Mouse (Mus musculus): ENCODE results near the gene Mgmt.

DNA sequence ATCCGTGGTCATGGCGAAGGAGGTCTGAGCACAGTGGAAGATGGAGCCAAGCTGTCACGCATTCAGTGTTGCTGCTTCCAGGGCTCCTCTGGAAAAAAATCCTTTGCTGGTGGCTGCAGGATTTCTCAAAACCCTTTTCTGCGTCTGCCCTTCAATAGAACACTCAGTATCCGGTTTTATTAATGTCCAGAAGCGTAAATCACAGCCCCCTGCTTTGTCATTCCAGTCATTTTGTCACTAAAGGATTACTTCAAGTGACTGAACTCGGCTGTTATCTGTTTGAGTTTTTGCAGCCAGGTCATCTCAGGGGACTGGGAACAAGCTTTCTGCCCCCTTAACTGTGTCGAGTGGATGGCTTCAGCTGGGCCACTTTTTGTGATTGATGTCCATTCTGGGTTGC, 146.2 kb downstream of the Mgmt start:
- TF ChIP-seq CTCF (IDR thresholded peaks at IDR 0.05; ENCODE audit: extremely low read depth, insufficient read depth, insufficient read length, insufficient replicate concordance) = no peak
- no peak for TF ChIP-seq POLR2A (IDR thresholded peaks at IDR 0.05; ENCODE audit: low read depth, low read length)
